Mouse (Mus musculus) monocyte, adult 5-6 weeks (primary cell): Measurements from ENCODE around the gene Pik3ap1. TPM values are rescaled to one million over a fixed set of nuclear protein-coding genes. Genes with fewer than 3 reads are reported as not detected.

Source experiments
- ATAC-seq: fragments of 153-309, 156-312 bp; replicated peaks from 2 replicates; pipeline ENCODE4 v1.8.0; 2017; ENCODE audit warnings: mild to moderate bottlenecking; ENCODE audit not compliant: low TSS enrichment, insufficient number of reproducible peaks, severe bottlenecking, poor library complexity, low FRiP score
- total RNA-seq: library from RNA; stranded (forward); fragments of 200-1000, 200-491, 200-594 nt; gene quantifications from 3 replicates; pipeline ENCODE4 v1.2.3, GENCODE M21; 2017

The Pik3ap1 gene
- total RNA-seq, 1 experiment from 2014 or later, result 216 TPM

DNA sequence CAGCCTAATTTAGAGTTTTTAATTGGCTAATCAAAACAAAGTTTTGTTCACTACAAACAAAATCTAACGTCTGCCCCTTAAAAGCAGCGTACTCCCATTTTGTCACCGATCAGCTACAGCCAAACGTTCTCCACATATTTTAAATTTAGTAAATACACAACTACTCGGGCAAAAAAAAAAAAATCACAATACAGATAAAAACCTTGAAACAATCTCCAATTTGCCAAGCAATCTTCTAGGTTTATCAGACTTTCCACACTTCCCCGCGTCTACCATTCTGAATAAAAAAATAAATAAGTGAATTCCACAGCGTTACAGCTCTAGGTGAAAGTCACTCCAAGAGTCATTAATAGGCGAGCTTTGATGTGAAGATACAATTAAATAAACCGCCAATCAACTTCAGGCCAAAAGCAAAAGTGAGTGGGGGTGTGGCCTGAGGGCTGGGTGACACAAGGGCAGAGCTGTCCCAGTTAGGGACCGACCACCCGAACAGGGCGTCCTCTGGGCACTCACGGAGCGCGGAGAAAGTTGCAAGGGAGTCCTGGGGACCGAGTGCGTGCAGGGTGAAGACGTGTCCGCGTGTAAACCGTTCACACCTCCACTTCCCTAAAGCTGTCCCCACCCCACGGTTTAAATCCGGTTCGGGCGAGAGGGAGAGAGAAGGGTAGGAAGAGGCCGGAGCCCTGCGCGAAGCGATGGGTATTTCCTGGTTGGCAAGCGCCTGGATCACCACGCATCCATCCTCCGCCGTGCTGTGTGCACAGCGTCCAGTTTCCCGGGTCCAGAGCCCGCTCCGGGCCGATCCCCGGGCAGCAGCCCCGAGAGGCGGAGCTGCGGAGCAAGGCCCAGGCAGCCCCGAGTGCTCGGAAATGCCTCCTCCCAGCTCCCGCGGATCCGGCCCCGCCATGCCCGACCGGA lies 121.9 kb downstream of the Pik3ap1 start:
- peak; percentile 57 for ATAC-seq

DNA sequence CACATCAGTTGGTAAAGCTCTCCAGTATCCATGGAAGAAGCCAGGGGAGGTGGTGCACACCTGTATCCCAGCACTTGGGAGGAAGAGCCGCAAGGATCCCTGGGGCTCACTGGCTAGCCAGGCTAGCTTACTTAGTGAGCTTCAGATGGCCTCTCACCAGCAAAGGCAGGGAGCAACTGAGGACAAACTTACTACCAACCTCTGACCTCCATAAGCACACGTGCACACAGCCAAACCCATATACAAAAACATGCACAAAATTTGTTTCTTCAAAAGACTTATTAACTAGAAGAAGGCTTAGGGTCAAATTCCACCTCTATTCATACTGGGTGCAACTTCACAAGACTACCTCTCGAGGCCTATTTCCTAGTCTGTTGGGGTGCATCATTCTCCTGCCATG lies 124.2 kb downstream of the Pik3ap1 start:
- ATAC-seq, result no peak

DNA sequence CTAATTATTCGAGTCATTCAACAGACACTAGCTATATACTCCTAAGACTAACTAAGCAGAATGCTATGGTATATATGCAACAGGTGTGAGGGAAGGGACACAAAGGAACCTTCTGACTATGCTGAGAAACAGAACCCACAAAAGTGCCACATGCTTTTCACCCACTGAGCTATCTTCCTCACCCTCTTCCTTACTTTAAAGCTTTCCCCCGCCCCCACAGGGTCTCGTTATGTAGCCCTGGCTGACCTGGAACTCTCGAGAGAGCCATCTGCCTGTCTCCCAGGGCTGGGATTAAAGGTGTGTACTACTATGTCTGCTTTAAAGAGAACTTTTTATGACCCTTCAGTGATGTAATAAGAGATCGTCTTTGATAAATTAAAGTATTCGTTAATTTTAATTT lies 125.6 kb downstream of the Pik3ap1 start:
- ATAC-seq, result no peak

DNA sequence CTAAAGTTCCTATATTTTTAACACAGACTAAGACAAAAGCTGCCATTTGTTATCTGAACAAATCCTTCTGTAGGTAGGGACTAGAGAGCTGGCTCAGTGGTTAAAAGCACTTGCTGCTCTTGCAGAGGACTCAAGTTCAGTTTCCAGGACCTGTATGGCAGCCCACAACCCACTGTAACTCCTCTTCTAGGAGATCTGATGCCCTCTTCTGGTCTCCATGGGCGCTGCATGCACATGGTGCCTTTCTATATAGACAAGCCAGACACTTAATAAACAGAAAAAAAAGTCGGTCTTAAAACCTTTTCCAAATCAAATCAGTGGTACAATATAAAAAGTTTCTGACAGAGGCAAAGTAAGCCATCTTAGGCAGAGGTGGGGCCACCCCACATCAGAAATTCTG lies 126.2 kb downstream of the Pik3ap1 start:
- no peak for ATAC-seq

DNA sequence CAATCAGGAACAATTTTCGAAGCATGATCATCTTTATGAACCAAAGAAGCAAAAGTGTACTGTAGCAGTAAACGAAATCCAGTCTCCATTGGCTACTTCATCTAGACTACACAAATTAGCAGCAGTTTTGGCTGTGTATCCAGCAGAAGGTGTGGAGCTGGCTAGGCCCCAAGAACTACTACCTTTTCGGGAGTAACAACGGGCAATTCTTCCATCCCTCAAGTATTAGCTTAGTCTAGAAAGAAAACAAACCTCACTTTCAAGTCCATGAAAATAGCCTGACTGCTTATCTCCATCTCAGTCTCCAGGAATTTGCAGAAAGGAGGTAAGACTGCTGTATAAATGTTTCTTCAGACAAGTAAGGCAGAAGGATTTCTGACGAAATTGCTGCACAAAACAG lies 130.3 kb downstream of the Pik3ap1 start:
- no peak for ATAC-seq

DNA sequence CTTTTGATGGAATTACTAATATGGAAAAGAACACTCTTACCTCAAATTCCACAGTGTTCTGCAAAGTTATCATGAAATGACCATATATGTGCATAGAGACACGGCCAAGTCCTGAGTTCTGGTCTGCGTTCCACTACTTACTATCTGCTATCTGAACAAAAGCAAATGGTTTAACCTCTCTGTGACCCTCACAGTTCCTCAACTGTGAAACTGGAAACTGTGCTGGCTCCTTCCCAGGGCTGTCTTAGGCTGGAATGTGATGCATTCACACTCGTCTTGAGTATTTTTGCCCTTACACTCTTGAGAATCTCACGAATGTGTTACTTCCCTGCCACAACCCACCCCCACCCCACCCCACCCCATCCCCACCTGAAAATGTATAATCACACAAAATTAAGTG lies 135.9 kb downstream of the Pik3ap1 start:
- ATAC-seq, result no peak

DNA sequence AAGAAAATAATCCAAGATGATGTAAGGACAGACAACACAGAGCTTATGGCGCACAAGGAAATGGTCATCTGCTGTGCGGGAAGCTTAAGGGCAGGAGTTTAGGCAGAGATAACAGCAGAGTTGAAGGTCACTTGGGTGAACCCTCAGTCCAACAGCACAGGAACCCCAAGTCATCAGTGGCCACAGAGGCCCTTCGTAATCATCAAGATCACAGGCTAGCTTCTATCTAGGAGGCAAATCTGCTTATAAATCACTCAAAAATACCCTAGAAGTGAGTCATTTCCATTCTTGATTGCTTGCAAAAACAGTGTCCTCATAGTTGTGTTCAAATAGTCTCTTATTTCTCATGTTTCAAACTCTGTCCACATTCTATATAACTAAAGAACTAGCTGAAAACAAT lies 136.6 kb downstream of the Pik3ap1 start:
- no peak for ATAC-seq

DNA sequence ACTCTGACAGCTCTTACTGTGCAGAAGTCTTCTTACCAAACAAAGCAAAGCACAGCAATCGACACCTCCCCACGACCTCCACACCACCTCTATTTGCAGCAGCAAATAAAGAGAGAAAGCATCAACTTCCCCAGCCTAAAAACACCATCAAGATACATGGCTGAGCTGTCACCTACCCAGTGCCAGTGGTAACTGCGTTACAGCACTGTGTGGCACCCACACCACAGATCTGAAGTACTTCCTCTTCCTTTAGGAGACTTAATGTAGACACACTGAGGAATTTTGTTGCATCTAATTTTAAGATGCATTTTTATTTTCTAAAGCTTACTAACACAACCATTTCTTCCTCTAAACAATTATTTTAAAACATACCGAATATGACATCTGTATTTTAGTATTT lies 138.6 kb downstream of the Pik3ap1 start:
- ATAC-seq, result no peak

DNA sequence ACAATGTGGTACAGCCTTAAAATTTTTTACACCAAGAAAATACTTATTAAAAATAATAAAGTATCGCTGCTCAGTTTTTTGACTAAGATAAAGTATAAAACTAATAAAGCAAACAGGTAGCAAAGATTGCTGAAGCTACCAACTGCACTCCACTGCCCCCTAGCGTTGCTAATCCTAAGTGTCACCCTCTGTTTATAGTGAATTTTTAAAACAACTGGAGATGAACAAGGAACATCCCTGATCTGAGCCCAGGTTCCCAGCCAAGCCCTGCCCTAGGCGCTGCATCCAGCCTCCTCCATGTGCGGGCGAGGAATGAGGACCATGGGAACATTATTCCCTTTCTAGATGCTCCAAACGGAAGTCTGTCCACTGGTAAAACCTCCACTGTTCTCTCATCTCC lies 140.3 kb downstream of the Pik3ap1 start:
- 0 out of 2 replicates have a peak, but pooled peaks have one; percentile 60 for ATAC-seq

DNA sequence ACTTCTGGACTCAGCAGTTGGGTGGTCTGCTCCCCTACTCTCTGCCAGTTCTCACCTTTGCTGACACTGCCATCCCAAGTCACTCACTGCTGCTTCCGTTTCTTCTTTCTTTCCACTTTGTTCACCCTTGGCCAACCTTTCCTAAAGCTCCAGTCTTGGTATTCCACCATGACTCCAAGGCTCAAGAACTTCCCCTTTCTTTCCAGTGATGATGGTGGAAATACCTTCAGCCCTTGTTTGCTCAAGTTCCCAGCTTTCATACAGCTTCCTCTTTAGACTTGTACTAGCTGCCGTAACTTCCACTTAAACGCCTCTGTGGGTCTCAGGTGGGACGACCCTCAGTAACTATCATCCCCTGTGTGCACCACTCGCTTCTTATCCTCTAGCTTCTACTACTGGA lies 142.9 kb downstream of the Pik3ap1 start:
- no peak for ATAC-seq

DNA sequence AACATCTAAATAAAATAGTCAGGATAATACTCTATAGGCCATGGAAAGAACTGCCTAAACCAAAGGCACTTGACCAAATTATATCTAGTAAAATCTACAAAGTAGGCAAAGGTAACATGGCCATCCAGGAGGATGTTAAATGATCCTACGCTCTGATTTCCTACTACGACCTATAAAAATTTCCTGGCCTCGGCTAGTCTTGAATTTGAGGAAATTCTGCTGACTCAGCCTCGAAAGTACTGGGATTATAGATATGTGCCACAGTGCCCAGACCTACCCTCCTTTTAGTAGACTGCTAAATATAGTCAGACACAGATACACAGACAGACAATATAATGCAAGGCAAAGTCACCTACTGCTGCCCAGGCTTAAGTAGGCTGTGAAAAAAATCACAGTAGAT lies 151.2 kb downstream of the Pik3ap1 start:
- ATAC-seq, result no peak

Other genes starting within 250 kb of the Pik3ap1 start
- not detected in 3 replicates for gene Tll2, start 178.3 kb downstream of the Pik3ap1 start, total RNA-seq
- 280 to 327 TPM (median 321 TPM) in 3 replicates for gene Tm9sf3, start 121.1 kb downstream of the Pik3ap1 start, total RNA-seq
- 22.1 to 49.2 TPM (median 38.4 TPM) in 3 replicates for gene Lcor, start 97.5 kb upstream of the Pik3ap1 start, total RNA-seq
- gene Gm340, start 197.3 kb upstream of the Pik3ap1 start, total RNA-seq, result 19.7 to 34.5 TPM (median 19.9 TPM) in 3 replicates